Mouse (Mus musculus) layer of hippocampus, postnatal 14 days (tissue): ENCODE data around the gene Cct7. TPM values are rescaled to one million over a fixed set of nuclear protein-coding genes. Genes with fewer than 3 reads are reported as not detected.
"Not testable (repeated sequence)": the region's sequence is repeated elsewhere in the genome, so short reads cannot be mapped to it uniquely, and the experiment has no call there.

Experiments
- DNase-seq, 2 experiments: peaks; one replicate each; pipeline ENCODE4 v3.0.0; 2021 to 2022; ENCODE audit warnings: low spot score in 2 of 2, mixed read lengths in 1 of 2
- long read RNA-seq, 2 experiments: library from polyadenylated mRNA; stranded (forward); transcript quantifications; one replicate each; pipeline ENCODE4 v2.0.0; 2021
- total RNA-seq, 2 experiments: library from RNA; stranded (reverse); gene quantifications; 2 replicates each; pipeline ENCODE4 v1.2.3; 2021

Gene Cct7
- 100 to 1,000 TPM; 204 to 218 TPM for total RNA-seq
- long read RNA-seq, experiment 1, transcript Cct7-201 (12 exons, 2,441 nt), result major isoform, 280 of 298 reads
- long read RNA-seq, experiment 1, partial matches to known transcripts, result 10 of 298 reads
- long read RNA-seq, experiment 1, other reads (novel, unspliced or antisense), result 8 of 298 reads
- long read RNA-seq, experiment 2, transcript Cct7-201 (12 exons, 2,441 nt), result major isoform, 408 of 447 reads
- long read RNA-seq, experiment 2, partial matches to known transcripts, result 31 of 447 reads
- long read RNA-seq, experiment 2, other reads (novel, unspliced or antisense), result 8 of 447 reads

DNA sequence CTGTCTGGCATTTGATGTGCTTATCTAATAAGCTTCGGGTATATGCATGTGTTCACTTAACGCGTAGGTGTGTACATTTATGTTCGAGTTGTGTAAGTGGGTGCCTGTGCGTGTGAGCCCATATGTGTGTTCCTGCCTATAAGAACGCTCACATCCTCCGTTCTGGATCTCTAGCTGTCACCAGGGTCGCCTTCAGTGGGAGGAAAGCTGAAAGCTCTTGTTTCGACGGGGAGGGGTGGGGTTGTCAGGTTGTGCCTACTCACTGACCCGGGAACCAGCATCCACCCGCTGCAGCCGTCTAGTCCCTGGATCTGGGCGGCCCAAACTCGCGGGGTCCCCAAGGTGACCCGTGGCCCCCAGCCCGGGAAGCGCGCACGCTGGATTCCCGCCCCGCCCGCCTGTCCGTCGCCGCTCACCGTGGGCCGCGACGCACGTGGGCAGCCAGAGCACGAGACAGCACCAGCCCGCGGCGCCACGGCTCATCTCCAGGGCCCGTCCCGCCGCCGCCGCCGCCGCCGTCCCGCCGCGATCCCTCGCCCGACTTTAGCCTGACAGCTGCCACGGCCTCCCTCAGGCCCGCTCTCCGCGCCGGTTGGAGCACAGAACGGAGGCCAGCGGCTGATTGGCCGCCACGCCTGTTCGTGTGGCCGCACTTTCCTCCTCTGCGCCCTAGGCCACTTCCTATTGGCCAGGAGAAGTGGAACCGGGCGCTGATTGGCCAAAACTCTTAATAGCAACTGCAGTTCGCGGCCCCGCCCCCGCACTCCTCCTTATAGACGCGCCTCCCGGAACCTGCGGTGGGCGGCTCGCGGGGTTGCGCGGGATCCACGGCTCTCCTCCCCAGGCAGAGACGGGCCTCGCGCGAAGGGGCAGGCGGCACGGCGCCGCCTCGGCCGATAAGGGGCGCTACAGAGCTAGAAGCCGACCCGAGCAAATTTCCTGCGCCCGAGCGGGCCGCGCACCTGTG lies at the start of gene Cct7:
Gene Cct7, plus strand, starts transcription at position 818 of the 967 bp plus-strand sequence.
- peak; percentile 98 to 99 for DNase-seq

DNA sequence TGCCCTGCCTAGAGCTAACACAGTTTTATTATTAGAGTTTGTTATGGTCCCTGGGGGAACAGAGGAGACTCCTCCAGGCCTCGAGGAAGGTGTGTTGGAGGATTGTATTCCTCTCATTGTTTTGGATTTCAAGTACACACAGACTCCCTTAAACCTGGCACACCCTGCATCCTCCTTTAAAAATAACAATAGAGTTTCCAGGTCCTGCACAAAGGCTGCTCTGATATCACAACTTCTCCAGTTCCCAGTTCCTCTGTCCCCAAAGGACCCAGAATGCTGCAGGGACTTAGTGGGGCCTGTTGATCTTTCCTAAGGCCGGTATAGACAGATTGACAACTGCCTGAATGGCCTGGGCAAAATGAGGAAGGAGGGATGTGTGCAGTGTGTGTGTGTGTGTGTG lies 48.7 kb upstream of the Cct7 start:
- no peak for DNase-seq

GRCm38 (mm10) chr6:85403039-85403438 lies 48.3 kb upstream of the Cct7 start:
- no peak for DNase-seq

GRCm38 (mm10) chr6:85409003-85409402 lies 42.3 kb upstream of the Cct7 start:
- DNase-seq, result no peak

- peak; percentile 61 to 64 for DNase-seq
These were observed 40.5 kb upstream of the Cct7 start for GRCm38 (mm10) chr6:85410771-85411273.

GRCm38 (mm10) chr6:85415829-85416228 lies 35.5 kb upstream of the Cct7 start:
- no peak for DNase-seq

DNA sequence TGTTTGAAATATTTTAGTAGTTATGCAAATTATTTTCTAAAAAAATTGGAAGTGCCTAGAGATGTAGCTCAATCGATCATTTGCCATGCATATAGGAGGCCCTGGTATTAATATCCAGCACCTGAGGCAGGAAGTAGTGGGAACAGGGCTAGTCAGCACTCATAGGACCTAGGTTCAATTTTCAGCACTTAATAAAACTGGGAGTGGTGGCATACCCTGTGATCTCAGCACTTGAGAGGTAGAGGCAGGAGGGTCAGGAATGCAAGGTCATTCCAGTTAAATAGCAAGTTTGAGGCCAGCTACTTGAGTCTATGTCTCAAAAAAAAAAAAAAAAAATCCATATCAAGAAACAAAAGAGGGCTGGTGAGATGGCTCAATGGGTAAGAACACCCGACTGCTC lies 32.2 kb upstream of the Cct7 start:
- no peak for DNase-seq

GRCm38 (mm10) chr6:85423836-85424379 lies 27.4 kb upstream of the Cct7 start, which contains the start of gene Noto:
Gene Noto (plus strand): TSS chr6:85423886.
- DNase-seq, result no peak

DNA sequence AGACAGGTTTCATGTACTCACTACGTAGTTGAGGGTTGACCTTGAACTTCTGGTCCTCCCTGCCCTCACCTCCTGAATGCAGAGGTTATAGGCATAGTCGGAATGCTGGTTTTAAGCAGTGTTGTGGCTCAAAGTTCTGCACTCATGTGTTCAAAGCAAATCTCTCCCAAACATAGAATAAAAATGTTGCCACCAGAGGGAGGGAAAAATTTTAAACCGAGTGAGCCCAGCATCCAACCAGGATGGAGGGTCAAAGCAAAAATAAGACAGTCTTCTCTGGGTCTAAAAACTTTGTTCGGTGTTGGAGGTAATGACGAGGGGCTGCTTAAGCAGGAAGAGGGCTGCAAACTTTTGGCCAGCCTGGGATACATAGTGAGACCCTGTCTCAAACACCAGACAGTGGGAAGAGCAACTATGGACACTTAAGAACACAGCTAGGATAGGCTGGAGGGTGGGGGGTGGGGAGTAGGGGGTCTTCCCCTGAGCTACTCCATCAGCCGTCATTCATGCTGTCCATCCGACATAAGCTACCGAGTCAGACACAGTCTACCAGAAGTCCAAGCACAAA lies 20.0 kb upstream of the Cct7 start:
- DNase-seq, result no peak

GRCm38 (mm10) chr6:85431842-85432431 lies 19.4 kb upstream of the Cct7 start, which contains the start of gene Smyd5:
Gene Smyd5 (plus strand): TSS chr6:85431989.
- peak; percentile 67 to 70 for DNase-seq

DNA sequence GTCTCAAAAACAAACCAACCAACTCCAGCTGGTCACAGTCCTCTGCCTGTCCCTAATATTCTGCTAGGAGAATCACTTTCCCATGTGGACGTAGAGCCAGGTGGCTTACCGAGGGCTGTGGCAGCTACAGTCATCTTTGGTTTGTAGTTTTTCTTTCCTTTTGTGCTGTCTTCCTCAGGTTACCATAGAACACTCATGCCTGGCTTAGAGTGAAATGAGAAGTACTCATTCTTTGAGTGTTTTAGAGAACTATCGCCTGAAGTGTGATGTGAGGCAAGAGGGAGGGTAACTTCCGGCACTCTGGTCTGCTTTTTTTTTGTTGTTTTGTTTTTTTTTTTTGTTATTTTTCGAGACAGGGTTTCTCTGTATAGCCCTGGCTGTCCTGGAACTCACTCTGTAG lies 17.4 kb upstream of the Cct7 start:
- no peak for DNase-seq

DNA sequence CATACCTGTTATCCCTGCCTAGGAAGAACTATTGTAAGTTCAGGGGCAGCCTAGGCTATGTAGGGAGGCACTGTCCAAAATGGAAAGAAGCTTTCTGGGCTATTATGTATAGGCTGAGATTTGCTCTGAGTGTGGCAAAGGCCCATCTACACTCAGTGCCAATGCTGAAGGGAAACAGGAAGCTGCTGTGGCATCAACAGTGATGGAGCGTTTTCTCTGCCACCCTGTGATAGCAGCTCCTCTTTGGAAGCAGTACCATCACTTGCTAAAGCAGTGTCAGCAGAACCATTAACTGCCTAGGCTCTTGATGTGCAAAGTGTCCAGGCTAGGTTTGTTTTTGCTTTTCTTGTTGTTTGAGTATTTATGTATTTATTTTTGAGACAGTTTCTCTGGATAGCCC lies 15.1 kb upstream of the Cct7 start:
- DNase-seq, result no peak

GRCm38 (mm10) chr6:85436631-85437030 lies 14.7 kb upstream of the Cct7 start:
- no peak for DNase-seq

DNA sequence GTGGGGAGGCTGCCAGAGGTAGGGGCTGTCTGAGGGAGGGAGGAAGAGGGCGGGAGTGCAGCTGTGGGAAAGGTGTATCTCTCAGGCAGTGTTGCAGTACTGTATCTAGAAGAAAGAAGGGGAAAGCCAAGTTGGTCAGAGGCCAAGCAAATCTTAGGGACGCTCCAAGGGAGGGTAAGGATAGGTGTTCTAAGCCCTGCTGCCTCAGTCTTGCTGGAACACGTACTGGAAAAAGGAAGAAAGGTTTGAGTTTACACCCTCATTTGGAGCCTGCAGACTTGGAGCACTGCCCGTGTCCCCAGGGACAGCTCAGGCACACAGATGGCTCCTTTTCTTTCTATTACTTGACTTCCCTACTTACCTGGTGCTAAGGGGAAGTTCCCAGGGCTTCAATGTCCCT lies 10.2 kb upstream of the Cct7 start:
- no peak for DNase-seq

GRCm38 (mm10) chr6:85443488-85444233 lies 7.7 kb upstream of the Cct7 start:
- DNase-seq, result no peak

DNA sequence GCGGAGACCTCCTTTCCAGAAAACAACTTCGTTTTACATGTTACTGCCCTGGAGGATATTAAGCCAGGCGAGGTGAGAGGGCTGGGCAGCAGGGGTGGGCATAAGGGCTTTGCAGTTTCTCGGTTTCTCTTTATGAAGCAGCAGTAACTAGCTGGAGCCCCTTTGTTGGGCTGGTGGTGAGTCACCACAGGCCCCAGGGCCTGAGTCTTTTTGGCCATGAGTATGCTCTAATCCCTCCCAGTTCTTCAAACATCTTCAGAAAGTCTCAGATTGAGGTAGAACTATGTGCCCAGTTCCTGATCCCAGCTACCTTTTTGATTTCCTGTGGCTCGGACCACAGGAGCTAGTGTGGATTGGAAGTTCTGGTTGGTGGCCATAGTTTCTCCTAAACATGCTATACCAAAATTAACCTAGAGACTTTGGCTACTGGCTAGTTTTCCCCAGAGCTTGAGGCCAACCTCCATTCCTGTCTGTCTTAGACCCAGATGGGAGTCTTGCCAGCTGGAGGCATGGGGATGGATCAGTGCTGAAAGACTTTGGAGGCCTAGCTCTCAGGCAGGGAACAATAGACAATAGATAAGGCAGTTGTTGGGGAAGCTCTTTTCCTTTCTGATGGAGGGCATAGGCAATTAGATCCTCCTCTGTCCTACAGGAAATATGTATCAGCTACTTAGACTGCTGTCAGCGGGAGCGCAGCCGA lies 6.9 kb upstream of the Cct7 start:
- no peak for DNase-seq

DNA sequence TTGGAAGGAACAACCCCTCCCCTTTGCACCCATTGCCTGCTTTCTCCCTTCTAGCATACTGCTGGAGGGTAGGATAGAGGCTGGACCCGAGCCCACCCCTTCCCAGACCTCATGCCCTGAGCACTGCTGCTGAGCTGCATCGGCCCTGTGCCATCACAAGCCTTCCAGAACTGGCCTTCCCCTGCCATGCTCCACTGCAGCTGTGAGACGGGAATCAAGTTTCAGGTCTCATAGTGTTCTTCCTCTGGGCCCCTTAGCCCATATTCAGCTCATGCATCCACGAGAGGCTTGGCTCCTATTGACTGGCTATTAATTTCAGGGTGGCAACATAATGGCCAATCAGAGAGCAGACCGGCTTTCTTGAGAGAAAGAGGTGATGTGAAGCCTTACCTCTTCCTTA lies 6.0 kb upstream of the Cct7 start:
- no peak for DNase-seq

DNA sequence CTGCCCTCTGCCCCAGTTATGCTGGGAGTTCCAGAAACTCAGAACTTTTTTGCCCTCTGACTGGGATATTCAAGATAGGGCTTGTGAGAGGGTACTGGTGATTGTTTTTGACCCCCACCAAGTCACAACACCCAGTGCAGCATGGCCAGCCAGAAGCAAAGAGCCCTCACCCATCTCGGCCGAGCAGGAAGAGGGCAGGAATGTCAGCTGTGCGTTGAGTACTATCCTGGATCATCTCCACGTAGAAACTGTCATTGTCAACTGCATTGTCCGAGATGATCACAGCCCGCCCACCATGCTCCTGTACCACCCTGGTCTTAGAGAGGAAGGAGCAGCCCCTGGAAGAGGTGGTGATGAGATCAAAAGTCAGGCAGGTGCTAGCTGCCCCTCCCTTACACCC lies 4.0 kb upstream of the Cct7 start:
- DNase-seq, result no peak

DNA sequence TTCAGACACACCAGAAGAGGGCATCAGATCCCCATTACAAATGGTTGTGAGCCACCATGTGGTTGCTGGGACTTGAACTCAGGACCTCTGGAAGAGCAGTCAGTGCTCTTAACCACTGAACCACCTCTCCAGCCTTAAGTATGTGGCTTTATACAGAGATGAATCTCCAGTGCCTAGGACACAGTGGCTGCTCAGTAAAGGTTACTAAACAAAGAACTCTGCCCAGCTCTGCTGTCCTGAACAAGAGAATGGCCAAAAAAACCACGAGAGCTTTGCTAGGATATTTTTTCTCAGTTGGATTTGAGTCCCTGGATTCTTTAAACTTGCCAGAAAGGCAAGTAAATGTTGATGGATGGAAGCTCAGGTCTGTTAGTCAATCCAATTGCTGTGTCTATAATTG lies 1.2 kb upstream of the Cct7 start:
- not testable (repeated sequence) for DNase-seq
